Mouse (Mus musculus) G1E-ER4 (cell line): ENCODE data around the gene Prg3. TPM values are rescaled to one million over a fixed set of nuclear protein-coding genes. Genes with fewer than 3 reads are reported as not detected.

Experiments used
- GATA1 ChIP-seq: IDR thresholded peaks from one replicate; pipeline ENCODE4 v1.8.0; 2012; ENCODE audit warnings: low read length, inconsistent platforms
- polyA plus RNA-seq: library from polyadenylated mRNA; stranded (reverse); fragments of >175 nt; gene quantifications from 2 replicates; pipeline ENCODE4 v1.2.3, GENCODE M21; 2012

The Prg3 gene
- polyA plus RNA-seq, 1 experiment = not detected

GRCm38 (mm10) chr2:85014588-85014982 is 26.6 kb downstream of the Prg3 start:
- TF ChIP-seq GATA1 = no peak

- no peak for TF ChIP-seq GATA1
These were observed 34.0 kb downstream of the Prg3 start for GRCm38 (mm10) chr2:85022043-85022442.

GRCm38 (mm10) chr2:85026178-85026577 is 38.2 kb downstream of the Prg3 start:
- TF ChIP-seq GATA1 = no peak

GRCm38 (mm10) chr2:85027281-85027680 is 39.3 kb downstream of the Prg3 start:
- TF ChIP-seq GATA1 = no peak

- TF ChIP-seq GATA1 = no peak
These were observed 41.9 kb downstream of the Prg3 start for GRCm38 (mm10) chr2:85029897-85030296.

- no peak for TF ChIP-seq GATA1
These were observed 43.0 kb downstream of the Prg3 start for GRCm38 (mm10) chr2:85030989-85031388.

GRCm38 (mm10) chr2:85033121-85033520 is 45.1 kb downstream of the Prg3 start:
- no peak for TF ChIP-seq GATA1

- no peak for TF ChIP-seq GATA1
These were observed 46.2 kb downstream of the Prg3 start for GRCm38 (mm10) chr2:85034169-85034568.

- TF ChIP-seq GATA1 = no peak
These were observed 48.6 kb downstream of the Prg3 start for GRCm38 (mm10) chr2:85036507-85037046.

- no peak for TF ChIP-seq GATA1
These were observed 49.3 kb downstream of the Prg3 start, which contains the start of the genes Ssrp1 and P2rx3 for GRCm38 (mm10) chr2:85037047-85038026. Gene Ssrp1, plus strand, starts transcription at chr2:85037234. Gene P2rx3, minus strand, starts transcription at chr2:85037462.

- no peak for TF ChIP-seq GATA1
These were observed 50.3 kb downstream of the Prg3 start for GRCm38 (mm10) chr2:85038336-85038735.

Other genes with a start within 250 kb of the Prg3 start
- gene Gm19426, start 244.6 kb upstream of the Prg3 start, polyA plus RNA-seq = 0.11 TPM in 1 of 2 replicates, not detected in the other
- not detected in 2 replicates for gene Serping1, start 212.8 kb upstream of the Prg3 start, polyA plus RNA-seq
- 1.5 and 5.3 TPM in 2 replicates for gene Ube2l6, start 189.4 kb upstream of the Prg3 start, polyA plus RNA-seq
- gene Smtnl1, start 165.6 kb upstream of the Prg3 start, polyA plus RNA-seq = not detected in 2 replicates
- 13.4 and 17.2 TPM in 2 replicates for gene Timm10, start 161.2 kb upstream of the Prg3 start, polyA plus RNA-seq
- not detected in 2 replicates for gene Slc43a1, start 149.4 kb upstream of the Prg3 start, polyA plus RNA-seq
- gene Rtn4rl2, start 101.5 kb upstream of the Prg3 start, polyA plus RNA-seq = not detected in 2 replicates
- gene Slc43a3, start 51.6 kb upstream of the Prg3 start, polyA plus RNA-seq = 16.5 and 23.1 TPM in 2 replicates
- gene Prg2, start 7.8 kb upstream of the Prg3 start, polyA plus RNA-seq = not detected in 2 replicates
- 58.3 and 107 TPM in 2 replicates for gene Ssrp1, start 49.0 kb downstream of the Prg3 start, polyA plus RNA-seq
- gene P2rx3, start 49.2 kb downstream of the Prg3 start, polyA plus RNA-seq = 0.04 TPM in 1 of 2 replicates, not detected in the other
- gene Tnks1bp1, start 59.8 kb downstream of the Prg3 start, polyA plus RNA-seq = 2.5 and 3.7 TPM in 2 replicates
- not detected in 2 replicates for gene Aplnr, start 148.0 kb downstream of the Prg3 start, polyA plus RNA-seq
- not detected in 2 replicates for gene Lrrc55, start 209.0 kb downstream of the Prg3 start, polyA plus RNA-seq